Mouse (Mus musculus) olfactory bulb, adult 2 months (tissue): ENCODE data around the gene Notch2. TPM values are rescaled to one million over a fixed set of nuclear protein-coding genes. Genes with fewer than 3 reads are reported as not detected.

Source experiments
- H3K27ac ChIP-seq: fragments of 200-500 bp; 2 replicates; pipeline ENCODE4 v1.5.1; 2012; ENCODE audit warnings: low read depth, low read length; ENCODE audit not compliant: insufficient read depth
- H3K4me1 ChIP-seq: fragments of 200-500 bp; 2 replicates; pipeline ENCODE4 v1.6.1; 2012; ENCODE audit warnings: low read length; ENCODE audit not compliant: control insufficient read depth, insufficient read depth
- H3K4me3 ChIP-seq: fragments of 200-500 bp; 2 replicates; pipeline ENCODE4 v1.5.1; 2012; ENCODE audit warnings: mild to moderate bottlenecking, low read depth, low read length, moderate library complexity; ENCODE audit not compliant: insufficient read depth
- CTCF ChIP-seq: fragments of 200-500 bp; IDR thresholded peaks from 2 replicates; pipeline ENCODE4 v1.5.1; 2012; ENCODE audit warnings: low read depth, mild to moderate bottlenecking, low read length, moderate library complexity; ENCODE audit not compliant: insufficient read depth
- POLR2A ChIP-seq: fragments of 200-500 bp; IDR thresholded peaks from 2 replicates; pipeline ENCODE4 v1.6.1; 2012; ENCODE audit warnings: mild to moderate bottlenecking, low read depth, low read length, moderate library complexity; ENCODE audit not compliant: insufficient read depth
- WGBS: fragments of 180-500 bp; shearing (Covaris S2); methylation state at CpG from one replicate; pipeline ENCODE4 v1.1.7; 2018; 5-methylcytosine and 5-hydroxymethylcytosine counted together
- polyA plus RNA-seq: library from polyadenylated mRNA; stranded (reverse); fragments of >200 nt; gene quantifications from 2 replicates; pipeline ENCODE4 v1.2.4, GENCODE M21; 2012; ENCODE audit warnings: low replicate concordance; ENCODE audit not compliant: missing spikeins, insufficient read depth, insufficient read length

The Notch2 gene
- polyA plus RNA-seq, 1 experiment = not detected

- no peak overlapping the region for H3K4me3 ChIP-seq
- H3K27ac ChIP-seq = peak overlapping the region; percentile 52; the same call in 1 of the 2 replicates
- 92% methylated on average over 8 of the region's 8 CpGs for WGBS
- TF ChIP-seq POLR2A (no peak), CTCF (no peak)
- H3K4me1 ChIP-seq = peaks cover 37% of the 10 kb centered on the region
Observed at GRCm38 (mm10) chr3:98072570-98072969, 59.2 kb downstream of the Notch2 start.

GRCm38 (mm10) chr3:98073545-98073944, 60.2 kb downstream of the Notch2 start:
- no peak for TF ChIP-seq POLR2A
- no peak for TF ChIP-seq CTCF
- Histone ChIP-seq H3K4me3 (no peak overlapping the region), H3K27ac (peak overlapping the region; percentile 52), H3K4me1 (peaks cover 37% of the 10 kb centered on the region)
- 41% methylated on average over 4 of the region's 4 CpGs for WGBS

GRCm38 (mm10) chr3:98074622-98075231, 61.4 kb downstream of the Notch2 start:
- H3K4me3 ChIP-seq = no peak overlapping the region
- H3K4me1 ChIP-seq = peaks cover 32% of the 10 kb centered on the region
- H3K27ac ChIP-seq = no peak overlapping the region
- WGBS = 72% methylated on average over 6 of the region's 6 CpGs
- TF ChIP-seq CTCF (no peak), POLR2A (no peak)

GRCm38 (mm10) chr3:98077866-98078265, 64.5 kb downstream of the Notch2 start:
- no peak overlapping the region for H3K4me3 ChIP-seq
- H3K27ac ChIP-seq = no peak overlapping the region; the same call in 1 of the 2 replicates
- 85% methylated on average over 5 of the region's 5 CpGs for WGBS
- peaks cover 17% of the 10 kb centered on the region for H3K4me1 ChIP-seq
- TF ChIP-seq POLR2A (no peak), CTCF (no peak)

- H3K4me1 ChIP-seq = peaks cover 12% of the 10 kb centered on the region; the same call in 1 of the 2 replicates
- TF ChIP-seq CTCF (no peak), POLR2A (no peak)
- 12% methylated on average over 1 of the region's 1 CpGs for WGBS
- peak overlapping the region; percentile 78; the same call in 1 of the 2 replicates for H3K27ac ChIP-seq
- no peak overlapping the region for H3K4me3 ChIP-seq
Observed at GRCm38 (mm10) chr3:98078816-98079215, 65.5 kb downstream of the Notch2 start.

- Histone ChIP-seq H3K4me1 (peaks cover 16% of the 10 kb centered on the region), H3K27ac (no peak overlapping the region), H3K4me3 (no peak overlapping the region)
- TF ChIP-seq POLR2A = no peak
- TF ChIP-seq CTCF = no peak
- 82% methylated on average over 2 of the region's 2 CpGs for WGBS
Observed at GRCm38 (mm10) chr3:98079601-98080215, 66.4 kb downstream of the Notch2 start.

GRCm38 (mm10) chr3:98080630-98081029, 67.3 kb downstream of the Notch2 start:
- Histone ChIP-seq H3K4me1 (peaks cover 22% of the 10 kb centered on the region), H3K4me3 (no peak overlapping the region), H3K27ac (no peak overlapping the region)
- WGBS = 97% methylated on average over 4 of the region's 4 CpGs
- no peak for TF ChIP-seq CTCF
- no peak for TF ChIP-seq POLR2A

GRCm38 (mm10) chr3:98082188-98082587, 68.9 kb downstream of the Notch2 start:
- Histone ChIP-seq H3K4me1 (peaks cover 25% of the 10 kb centered on the region), H3K27ac (no peak overlapping the region), H3K4me3 (no peak overlapping the region)
- no peak for TF ChIP-seq POLR2A
- 85% methylated on average over 3 of the region's 3 CpGs for WGBS

GRCm38 (mm10) chr3:98082972-98083371, 69.6 kb downstream of the Notch2 start:
- H3K27ac ChIP-seq = no peak overlapping the region
- WGBS = 86% methylated on average over 3 of the region's 3 CpGs
- peaks cover 23% of the 10 kb centered on the region for H3K4me1 ChIP-seq
- no peak overlapping the region for H3K4me3 ChIP-seq
- TF ChIP-seq POLR2A = no peak
- no peak for TF ChIP-seq CTCF
